Mouse (Mus musculus) ovary, postnatal 36 days (tissue): Measurements from ENCODE around the gene Gm21209.
"Not testable (repeated sequence)": the region's sequence is repeated elsewhere in the genome, so short reads cannot be mapped to it uniquely, and the experiment has no call there.

Source experiments
- DNase-seq: peaks from one replicate; pipeline ENCODE4 v3.0.0; 2022; ENCODE audit warnings: low spot score, mixed read lengths

Gm21209 gene

GRCm38 (mm10) chrY:49570856-49571255, at the start of gene Gm21209:
Gm21209 (plus strand) TSS chrY:49571156.
- DNase-seq, result not testable (repeated sequence)
